Mouse (Mus musculus) lung, embryonic 14.5 days (tissue): ENCODE data around the gene Zfp618. TPM values are rescaled to one million over a fixed set of nuclear protein-coding genes. Genes with fewer than 3 reads are reported as not detected.

Source experiments
- ATAC-seq: fragments of 200-750 bp; cut with Nextera tagmentation; 2 replicates; pipeline ENCODE4 v1.8.0; 2017; ENCODE audit warnings: mild to moderate bottlenecking, moderate TSS enrichment, moderate library complexity; ENCODE audit not compliant: insufficient read depth
- DNase-seq: peaks from one replicate; pipeline ENCODE4 v3.0.0-alpha.2; 2015
- H3K27ac ChIP-seq: fragments of 300-500 bp; sonication (generic); 2 replicates; pipeline ENCODE4 v1.5.1; 2014; ENCODE audit warnings: low read depth, mild to moderate bottlenecking, moderate library complexity
- H3K27me3 ChIP-seq: fragments of 300-500 bp; sonication (generic); 2 replicates; pipeline ENCODE4 v1.6.1; 2014; ENCODE audit warnings: low read length, control low read depth; ENCODE audit not compliant: insufficient read depth
- H3K36me3 ChIP-seq: fragments of 300-500 bp; sonication (generic); 2 replicates; pipeline ENCODE4 v1.6.1; 2014; ENCODE audit warnings: control low read depth; ENCODE audit not compliant: insufficient read depth
- H3K4me1 ChIP-seq: fragments of 300-500 bp; sonication (generic); 2 replicates; pipeline ENCODE4 v1.6.1; 2014; ENCODE audit warnings: antibody characterized with exemption, control low read depth; ENCODE audit not compliant: insufficient read depth
- H3K4me2 ChIP-seq: fragments of 300-500 bp; sonication (generic); 2 replicates; pipeline ENCODE4 v1.6.1; 2014; ENCODE audit warnings: mild to moderate bottlenecking
- H3K4me3 ChIP-seq: fragments of 300-500 bp; sonication (generic); 2 replicates; pipeline ENCODE4 v1.5.1; 2014; ENCODE audit warnings: low read depth, low read length
- H3K9ac ChIP-seq: fragments of 300-500 bp; sonication (generic); 2 replicates; pipeline ENCODE4 v1.6.1; 2014
- H3K9me3 ChIP-seq: fragments of 300-500 bp; sonication (generic); 2 replicates; pipeline ENCODE4 v1.6.1; 2016; ENCODE audit warnings: low read depth, low read length, control low read depth
- CTCF ChIP-seq: IDR thresholded peaks from 2 replicates; pipeline ENCODE4 v1.5.1; 2016; ENCODE audit warnings: antibody characterized with exemption, low read depth
- WGBS: fragments of 180-500 bp; shearing (Covaris S2); extraction: QIAGEN DNeasy Blood & Tissue Kit; methylation state at CpG from one replicate; pipeline ENCODE4 v1.1.7; 2014; 5-methylcytosine and 5-hydroxymethylcytosine counted together
- polyA plus RNA-seq: library from polyadenylated mRNA; unstranded; fragments of >200 nt; fragmentation: Nextera tagmentation; extraction: Ambion mirVana; gene quantifications from 2 replicates; pipeline ENCODE4 v1.2.1, GENCODE M21; 2014

Gene Zfp618
- polyA plus RNA-seq, 1 experiment from 2014 or later = 24.5 TPM

GRCm38 (mm10) chr4:63005446-63006185 is 40.2 kb downstream of the Zfp618 start:
- no peak overlapping the region for H3K4me3 ChIP-seq
- TF ChIP-seq CTCF = no peak
- H3K4me1 ChIP-seq = 0 out of 2 replicates have a peak, but pooled peaks cover 5% of the 10 kb centered on the region
- DNase-seq = no peak
- no peak overlapping the region for H3K4me2 ChIP-seq
- WGBS = 63% methylated on average over 10 of the region's 10 CpGs
- no peaks in the 10 kb centered on the region for H3K27me3 ChIP-seq
- no peaks in the 10 kb centered on the region for H3K36me3 ChIP-seq
- H3K9ac ChIP-seq = no peak overlapping the region
- ATAC-seq = no peak
- H3K9me3 ChIP-seq = no peaks in the 10 kb centered on the region
- no peak overlapping the region for H3K27ac ChIP-seq

GRCm38 (mm10) chr4:63006198-63007155 is 41.1 kb downstream of the Zfp618 start:
- H3K4me2 ChIP-seq = no peak overlapping the region
- no peaks in the 10 kb centered on the region for H3K9me3 ChIP-seq
- no peak overlapping the region for H3K27ac ChIP-seq
- no peak for ATAC-seq
- TF ChIP-seq CTCF = no peak
- WGBS = 64% methylated on average over 7 of the region's 7 CpGs
- no peaks in the 10 kb centered on the region for H3K27me3 ChIP-seq
- H3K4me3 ChIP-seq = no peak overlapping the region
- H3K36me3 ChIP-seq = no peaks in the 10 kb centered on the region
- DNase-seq = no peak
- no peaks in the 10 kb centered on the region for H3K4me1 ChIP-seq
- no peak overlapping the region for H3K9ac ChIP-seq

GRCm38 (mm10) chr4:63008206-63008605 is 42.8 kb downstream of the Zfp618 start:
- WGBS = 85% methylated on average over 9 of the region's 9 CpGs
- Histone ChIP-seq H3K4me1 (no peaks in the 10 kb centered on the region), H3K27ac (no peak overlapping the region), H3K9me3 (no peaks in the 10 kb centered on the region), H3K36me3 (no peaks in the 10 kb centered on the region), H3K9ac (no peak overlapping the region), H3K4me3 (no peak overlapping the region), H3K27me3 (no peaks in the 10 kb centered on the region), H3K4me2 (no peak overlapping the region)
- TF ChIP-seq CTCF = no peak
- DNase-seq = peak; percentile 16
- no peak for ATAC-seq

GRCm38 (mm10) chr4:63008822-63009221 is 43.4 kb downstream of the Zfp618 start:
- Histone ChIP-seq H3K27me3 (no peaks in the 10 kb centered on the region), H3K9ac (no peak overlapping the region), H3K27ac (no peak overlapping the region), H3K4me2 (no peak overlapping the region), H3K9me3 (no peaks in the 10 kb centered on the region), H3K36me3 (no peaks in the 10 kb centered on the region), H3K4me1 (no peaks in the 10 kb centered on the region), H3K4me3 (no peak overlapping the region)
- DNase-seq (no peak), ATAC-seq (no peak)
- no peak for TF ChIP-seq CTCF
- WGBS = 73% methylated on average over 3 of the region's 3 CpGs

- ATAC-seq (no peak), DNase-seq (no peak)
- Histone ChIP-seq H3K36me3 (no peaks in the 10 kb centered on the region), H3K4me2 (no peak overlapping the region), H3K27ac (no peak overlapping the region), H3K4me1 (no peaks in the 10 kb centered on the region), H3K4me3 (no peak overlapping the region), H3K9ac (no peak overlapping the region), H3K9me3 (no peaks in the 10 kb centered on the region), H3K27me3 (no peaks in the 10 kb centered on the region)
- no peak for TF ChIP-seq CTCF
- WGBS = 83% methylated on average over 1 of the region's 1 CpGs
Observed at GRCm38 (mm10) chr4:63009821-63010220, 44.4 kb downstream of the Zfp618 start.

- H3K9ac ChIP-seq = no peak overlapping the region
- DNase-seq = no peak
- H3K27ac ChIP-seq = no peak overlapping the region
- no peak for ATAC-seq
- H3K27me3 ChIP-seq = no peaks in the 10 kb centered on the region
- H3K4me2 ChIP-seq = no peak overlapping the region
- no peaks in the 10 kb centered on the region for H3K36me3 ChIP-seq
- H3K9me3 ChIP-seq = no peaks in the 10 kb centered on the region
- TF ChIP-seq CTCF = no peak
- no peaks in the 10 kb centered on the region for H3K4me1 ChIP-seq
- 82% methylated on average over 4 of the region's 4 CpGs for WGBS
- no peak overlapping the region for H3K4me3 ChIP-seq
Observed at GRCm38 (mm10) chr4:63010226-63010625, 44.9 kb downstream of the Zfp618 start.

GRCm38 (mm10) chr4:63018616-63019015 is 53.2 kb downstream of the Zfp618 start:
- no peak overlapping the region for H3K4me3 ChIP-seq
- H3K27ac ChIP-seq = no peak overlapping the region
- H3K9me3 ChIP-seq = no peaks in the 10 kb centered on the region
- no peaks in the 10 kb centered on the region for H3K27me3 ChIP-seq
- 84% methylated on average over 10 of the region's 10 CpGs for WGBS
- peaks cover 4% of the 10 kb centered on the region; the same call in 1 of the 2 replicates for H3K36me3 ChIP-seq
- TF ChIP-seq CTCF = no peak
- H3K4me2 ChIP-seq = no peak overlapping the region
- DNase-seq (no peak), ATAC-seq (no peak)
- no peak overlapping the region for H3K9ac ChIP-seq
- H3K4me1 ChIP-seq = peaks cover 4% of the 10 kb centered on the region; the same call in 1 of the 2 replicates
